Mouse (Mus musculus) liver, embryonic 14.5 days (tissue): ENCODE results near the gene Cdk5rap3. TPM values are rescaled to one million over a fixed set of nuclear protein-coding genes. Genes with fewer than 3 reads are reported as not detected.
A peak's percentile ranks its signal among the peaks of the same experiment; 100 is the strongest.

Experiments used
- ATAC-seq: fragments of 200-750 bp; cut with Nextera tagmentation; 2 replicates; pipeline ENCODE4 v1.8.0; 2017; ENCODE audit warnings: moderate number of reproducible peaks, mild to moderate bottlenecking, moderate library complexity; ENCODE audit not compliant: insufficient read depth
- DNase-seq, 3 experiments: peaks; one replicate each; pipeline ENCODE4 v3.0.0-alpha.2; 2012 to 2013; ENCODE audit warnings: low read depth in 3 of 3, low spot score in 3 of 3
- H3K27ac ChIP-seq: fragments of 300-500 bp; sonication (generic); 2 replicates; pipeline ENCODE4 v1.5.1; 2014; ENCODE audit warnings: moderate library complexity, mild to moderate bottlenecking, control low read depth, inconsistent platforms
- H3K27me3 ChIP-seq: fragments of 300-500 bp; sonication (generic); 2 replicates; pipeline ENCODE4 v1.6.1; 2014; ENCODE audit warnings: mild to moderate bottlenecking, low read length, moderate library complexity; ENCODE audit not compliant: control insufficient read depth, insufficient read depth
- H3K36me3 ChIP-seq: fragments of 300-500 bp; sonication (generic); replicated peaks from 2 replicates; pipeline ENCODE4 v1.6.1; 2014; ENCODE audit warnings: low read depth; ENCODE audit not compliant: control insufficient read depth, insufficient read depth
- H3K4me1 ChIP-seq, 2 experiments: fragments of 200-500 bp in 1 of 2; fragments of 300-500 bp in 1 of 2; sonication (generic) in 1 of 2; replicated peaks; 2 replicates each; pipeline ENCODE4 v1.6.1; 2012 to 2014; ENCODE audit warnings: antibody characterized with exemption in 1 of 2, inconsistent platforms in 1 of 2, low read length in 1 of 2; ENCODE audit not compliant: control insufficient read depth in 2 of 2, insufficient read depth in 2 of 2
- H3K4me2 ChIP-seq: fragments of 300-500 bp; sonication (generic); 2 replicates; pipeline ENCODE4 v1.6.1; 2014; ENCODE audit warnings: low read depth, mild to moderate bottlenecking, control low read depth, moderate library complexity
- H3K4me3 ChIP-seq, 2 experiments: fragments of 200-500 bp in 1 of 2; fragments of 300-500 bp in 1 of 2; sonication (generic) in 1 of 2; 2 replicates each; pipeline ENCODE4 v1.5.1; 2012 to 2014; ENCODE audit warnings: low read depth in 2 of 2, low read length in 2 of 2, mild to moderate bottlenecking in 2 of 2, control low read depth in 1 of 2, inconsistent platforms in 1 of 2, moderate library complexity in 1 of 2; ENCODE audit not compliant: insufficient read depth in 1 of 2
- H3K9ac ChIP-seq: fragments of 300-500 bp; sonication (generic); replicated peaks from 2 replicates; pipeline ENCODE4 v1.6.1; 2014; ENCODE audit warnings: mild to moderate bottlenecking, control low read depth, moderate library complexity
- H3K9me3 ChIP-seq: fragments of 300-500 bp; sonication (generic); 2 replicates; pipeline ENCODE4 v1.6.1; 2016; ENCODE audit warnings: low read length, mixed read lengths; ENCODE audit not compliant: control insufficient read depth
- CTCF ChIP-seq: IDR thresholded peaks from 2 replicates; pipeline ENCODE4 v1.5.1; 2016; ENCODE audit warnings: antibody characterized with exemption, low read depth, control low read depth
- EP300 ChIP-seq: IDR thresholded peaks from 2 replicates; pipeline ENCODE4 v1.6.1; 2016; ENCODE audit warnings: antibody characterized with exemption, low read depth
- WGBS: fragments of 180-500 bp; shearing (Covaris S2); extraction: QIAGEN DNeasy Blood & Tissue Kit; methylation state at CpG from one replicate; pipeline ENCODE4 v1.1.7; 2014; ENCODE audit not compliant: insufficient replicate concordance; 5-methylcytosine and 5-hydroxymethylcytosine counted together
- polyA plus RNA-seq, 2 experiments: library from polyadenylated mRNA; depleted of rRNA in 1 of 2; stranded (reverse) in 1 of 2; unstranded in 1 of 2; fragments of >200 nt; fragmentation: Nextera tagmentation in 1 of 2; extraction: Ambion mirVana in 1 of 2; gene quantifications; 2 replicates each; pipeline versions ENCODE4 v1.2.1 to v1.2.3; 2012 to 2014

The Cdk5rap3 gene
- polyA plus RNA-seq, 2 experiments, result 20.1 to 34.1 TPM

- no peak for DNase-seq
- no peaks in the 10 kb centered on the region for H3K36me3 ChIP-seq
- ATAC-seq, result no peak
- H3K4me3 ChIP-seq, result no peak overlapping the region
- peaks cover 36% of the 10 kb centered on the region for H3K27me3 ChIP-seq
- no peak overlapping the region for H3K9ac ChIP-seq
- 8% methylated on average over 24 of the region's 24 CpGs for WGBS
- H3K9me3 ChIP-seq, result no peaks in the 10 kb centered on the region
- TF ChIP-seq EP300 (no peak), CTCF (no peak)
- no peaks in the 10 kb centered on the region for H3K4me1 ChIP-seq
- H3K27ac ChIP-seq, result no peak overlapping the region
- no peak overlapping the region for H3K4me2 ChIP-seq
Measured at GRCm38 (mm10) chr11:96872441-96873379, 43.6 kb downstream of the Cdk5rap3 start.

DNA sequence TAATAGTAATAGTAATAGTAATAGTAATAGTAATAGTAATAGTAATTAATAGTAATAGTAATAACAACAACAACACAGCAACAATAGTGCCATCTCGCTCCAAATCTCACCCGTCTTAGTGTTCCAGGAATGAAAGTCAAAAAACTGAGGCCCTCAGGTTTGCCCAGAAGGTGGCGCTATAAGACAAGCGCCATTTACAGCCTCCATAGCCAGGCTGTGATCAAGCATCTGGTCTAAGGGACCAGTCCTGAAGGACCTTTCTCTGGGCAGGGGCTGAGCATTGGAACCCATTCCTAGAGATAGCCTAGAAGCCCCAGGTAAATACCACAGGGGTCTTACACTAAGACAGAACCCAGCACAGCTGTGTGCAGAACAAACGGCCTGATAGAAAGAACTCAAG, 49.1 kb downstream of the Cdk5rap3 start:
- ATAC-seq, result no peak

DNA sequence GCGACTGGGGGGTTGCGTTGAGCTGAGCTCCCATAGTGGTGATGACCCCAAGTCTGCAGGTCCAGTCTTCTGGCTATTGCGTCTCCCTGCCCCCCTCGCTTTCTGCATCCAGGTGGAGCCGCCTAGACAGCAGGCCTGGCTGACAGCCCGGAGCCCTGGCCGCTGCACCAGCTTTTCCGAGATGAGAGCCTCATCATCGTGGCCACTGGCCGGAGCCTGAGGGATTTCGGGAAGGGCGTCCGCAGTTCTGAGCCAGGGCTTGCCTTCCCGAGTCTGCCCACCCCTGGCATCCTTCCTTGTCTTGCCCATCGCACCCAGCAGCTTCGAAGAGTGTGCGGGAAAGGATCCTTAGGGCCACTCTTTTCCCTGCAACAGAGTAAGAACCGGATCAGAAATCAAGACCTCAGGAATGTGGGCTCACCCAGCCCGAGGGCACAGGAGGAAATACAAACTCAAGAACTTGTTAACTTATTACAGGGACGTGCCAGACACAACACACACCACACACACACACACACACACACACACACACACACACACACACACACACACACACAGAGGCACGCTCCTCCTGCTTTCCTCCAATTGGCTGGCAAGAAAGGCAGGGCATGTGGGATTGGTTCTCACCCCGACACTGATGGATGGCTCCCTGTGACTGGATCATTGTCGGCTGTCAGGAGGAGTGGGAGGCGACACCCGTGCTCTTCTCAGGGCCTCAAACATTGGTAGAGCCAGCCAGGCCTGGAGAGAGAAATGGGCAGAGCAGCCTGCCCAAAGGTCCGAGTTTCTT, 52.9 kb downstream of the Cdk5rap3 start:
- TF ChIP-seq CTCF (no peak), EP300 (no peak)
- no peaks in the 10 kb centered on the region for H3K9me3 ChIP-seq
- no peak overlapping the region for H3K4me3 ChIP-seq
- WGBS, result 37% methylated on average over 26 of the region's 26 CpGs
- ATAC-seq (no peak), DNase-seq (no peak)
- H3K4me1 ChIP-seq, result no peaks in the 10 kb centered on the region
- no peaks in the 10 kb centered on the region for H3K36me3 ChIP-seq
- no peaks in the 10 kb centered on the region for H3K27me3 ChIP-seq
- no peak overlapping the region for H3K9ac ChIP-seq
- no peak overlapping the region for H3K4me2 ChIP-seq
- H3K27ac ChIP-seq, result no peak overlapping the region

More for the DNA sequence above, 49.1 kb downstream of the Cdk5rap3 start:
- Histone ChIP-seq H3K4me2 (no peak overlapping the region), H3K4me1 (no peaks in the 10 kb centered on the region), H3K27me3 (no peaks in the 10 kb centered on the region; the same call in 1 of the 2 replicates), H3K36me3 (no peaks in the 10 kb centered on the region), H3K9me3 (no peaks in the 10 kb centered on the region), H3K9ac (no peak overlapping the region), H3K27ac (no peak overlapping the region), H3K4me3 (no peak overlapping the region)
- 14% methylated on average over 5 of the region's 5 CpGs for WGBS
- TF ChIP-seq EP300, result no peak
- TF ChIP-seq CTCF, result peak; percentile 92
- DNase-seq, result peak; percentile 33 to 42 (median 41)

- H3K36me3 ChIP-seq, result no peaks in the 10 kb centered on the region
- ATAC-seq, result no peak
- H3K9ac ChIP-seq, result no peak overlapping the region
- TF ChIP-seq EP300 (no peak), CTCF (no peak)
- no peaks in the 10 kb centered on the region for H3K27me3 ChIP-seq
- WGBS, result 77% methylated on average over 12 of the region's 12 CpGs
- H3K4me2 ChIP-seq, result peak overlapping the region; percentile 69; the same call in 1 of the 2 replicates
- DNase-seq, result no peak
- no peaks in the 10 kb centered on the region for H3K4me1 ChIP-seq
- no peak overlapping the region for H3K27ac ChIP-seq
- no peaks in the 10 kb centered on the region for H3K9me3 ChIP-seq
- H3K4me3 ChIP-seq, result no peak overlapping the region
Measured at GRCm38 (mm10) chr11:96862534-96862933, 53.8 kb downstream of the Cdk5rap3 start.

- Histone ChIP-seq H3K4me1 (no peaks in the 10 kb centered on the region), H3K4me3 (peak overlapping the region; percentile 35 to 42), H3K27me3 (no peaks in the 10 kb centered on the region), H3K4me2 (peak overlapping the region; percentile 69), H3K9ac (no peak overlapping the region), H3K27ac (no peak overlapping the region), H3K36me3 (no peaks in the 10 kb centered on the region), H3K9me3 (no peaks in the 10 kb centered on the region)
- under 1% methylated on average over 31 of the region's 31 CpGs for WGBS
- TF ChIP-seq CTCF (peak; percentile 97), EP300 (no peak)
- ATAC-seq (peak; percentile 82), DNase-seq (peak; percentile 74 to 79 (median 75))
Measured at GRCm38 (mm10) chr11:96861878-96862289, 54.4 kb downstream of the Cdk5rap3 start.
